Comparison of ENCODE assay signal across 12 mouse cellular contexts in the genomic region with DNA sequence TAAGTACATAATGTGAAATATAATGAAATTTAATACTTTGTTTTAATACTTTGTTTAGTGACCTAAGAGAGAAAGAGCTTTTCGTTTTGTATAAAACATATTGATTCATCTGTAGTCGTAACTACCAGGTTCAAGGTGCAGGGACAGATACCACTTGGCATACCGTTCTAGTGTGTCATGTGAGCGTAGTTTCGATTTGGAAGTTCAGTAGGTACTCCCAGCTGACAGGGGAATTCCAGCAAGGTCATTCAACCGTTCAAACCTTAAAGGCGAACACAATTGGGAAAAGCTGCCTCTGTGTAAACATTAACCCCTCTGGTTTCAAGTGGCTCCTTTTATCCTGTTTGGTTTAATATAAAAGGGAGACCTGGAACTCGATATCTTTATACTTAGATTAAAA. TPM values are rescaled to one million over a fixed set of nuclear protein-coding genes. Genes with fewer than 3 reads are reported as not detected.
DNase-seq lines count a peak whose midpoint lies in the region; ATAC-seq and TF ChIP-seq lines count a peak whose summit lies in the region.
"Had no signal": no experiment of that assay in that cellular context is flagged by ENCODE, and none has a peak within 500 bp of the region (broad histone marks: within the 10 kb centered on the region; RNA-seq: fewer than 3 reads in every experiment).

No protein-coding gene starts in this region.

- no peaks in the 10 kb centered on the region for H3K79me2 ChIP-seq in heart, adult 2 months (replicated peaks; ENCODE audit: control insufficient read depth, insufficient read depth, low read length)

- no peaks in the 10 kb centered on the region for H3K9me3 ChIP-seq in liver, embryonic 15.5 days (replicated peaks)
- no peaks in the 10 kb centered on the region for H3K9me3 ChIP-seq in forebrain, postnatal 0 days (ENCODE audit: low read length)

- H3K27me3 ChIP-seq in heart, adult 2 months (ENCODE audit: control insufficient read depth, insufficient read depth, low read length): no peaks in the 10 kb centered on the region
- no peaks in the 10 kb centered on the region for H3K27me3 ChIP-seq in Patski
- no peaks in the 10 kb centered on the region for H3K27me3 ChIP-seq in liver, embryonic 15.5 days
- H3K27me3 ChIP-seq in forebrain, postnatal 0 days (ENCODE audit: insufficient read depth, low read length): no peaks in the 10 kb centered on the region

- H3K4me2 ChIP-seq in liver, embryonic 15.5 days: no peak overlapping the region
- no peak overlapping the region for H3K4me2 ChIP-seq in forebrain, postnatal 0 days (ENCODE audit: low read depth)

- CTCF ChIA-PET in Patski (lab: Charles Lee): interaction anchor here (1.0 to 1.4 kb wide), 3 partner anchors 9 to 18 kb away, joined by 3 to 4 read pairs (median 3); no protein-coding TSS in a partner anchor

- H3K4me3 ChIP-seq in heart, adult 2 months: no peak overlapping the region
- H3K4me3 ChIP-seq in liver, embryonic 15.5 days (replicated peaks): no peak overlapping the region
- H3K4me3 ChIP-seq in forebrain, postnatal 0 days (ENCODE audit: low read depth, low read length): no peak overlapping the region
- H3K4me3 ChIP-seq: erythroblast, embryonic 14.5 days had no signal

- no peak for TF ChIP-seq CTCF in heart, adult 2 months (IDR thresholded peaks at IDR 0.05)
- no peak for TF ChIP-seq CTCF in Patski (IDR thresholded peaks at IDR 0.05)
- TF ChIP-seq CTCF in forebrain, postnatal 0 days (IDR thresholded peaks at IDR 0.05; ENCODE audit: low read depth): no peak

- in situ Hi-C loops in Patski (cut with MboI; ENCODE audit: low pct_unique_long_range_greater_than_20kb): loop anchor here (10.0 kb wide), 1 partner anchor 324 kb away; no protein-coding TSS in a partner anchor

- 32% methylated on average over 8 of the region's 8 CpGs for WGBS in heart, adult 2 months
- 55% methylated on average over 8 of the region's 8 CpGs for WGBS in liver, embryonic 15.5 days (ENCODE audit: insufficient replicate concordance)
- 60% methylated on average over 8 of the region's 8 CpGs for WGBS in forebrain, postnatal 0 days

- peaks cover 2% of the 10 kb centered on the region for H3K4me1 ChIP-seq in heart, adult 2 months (ENCODE audit: control insufficient read depth, insufficient read depth, low read length)
- H3K4me1 ChIP-seq in liver, embryonic 15.5 days (replicated peaks): peaks cover 14% of the 10 kb centered on the region
- no peaks in the 10 kb centered on the region for H3K4me1 ChIP-seq in forebrain, postnatal 0 days (ENCODE audit: insufficient read depth)

- H3K27ac ChIP-seq in heart, adult 2 months: peak overlapping the region; percentile 45
- H3K27ac ChIP-seq in liver, embryonic 15.5 days (replicated peaks): no peak overlapping the region
- H3K27ac ChIP-seq in forebrain, postnatal 0 days (ENCODE audit: low read depth, low read length): no peak overlapping the region
- H3K27ac ChIP-seq: macrophage had no signal

- TF ChIP-seq POLR2A in heart, adult 2 months (IDR thresholded peaks at IDR 0.05; ENCODE audit: insufficient read depth, low read depth, low read length): no peak

- POLR2A ChIA-PET in Patski (lab: Charles Lee): no interaction called here

- intact Hi-C loops in heart, adult 2 months (cut with DNase I): no loop called here
- intact Hi-C loops in heart, postnatal 36 days (cut with DNase I): no loop called here
- intact Hi-C loops in left cerebral cortex, postnatal 14 days (cut with DNase I): no loop called here

- ATAC-seq in Patski: peak; percentile 75
- ATAC-seq in liver, embryonic 15.5 days (ENCODE audit: insufficient read depth): peak; percentile 78
- no peak for ATAC-seq in cerebellum, adult (ENCODE audit: insufficient number of reproducible peaks, low FRiP score, low TSS enrichment)
- no peak for ATAC-seq in forebrain, postnatal 0 days

- H3K36me3 ChIP-seq in heart, adult 2 months (ENCODE audit: control insufficient read depth, insufficient read depth, low read length): no peaks in the 10 kb centered on the region
- no peaks in the 10 kb centered on the region for H3K36me3 ChIP-seq in liver, embryonic 15.5 days (replicated peaks)
- H3K36me3 ChIP-seq in forebrain, postnatal 0 days (ENCODE audit: insufficient read depth): no peaks in the 10 kb centered on the region

- no peak for DNase-seq in heart, adult 2 months
- no peak for DNase-seq in heart, postnatal 36 days
- DNase-seq in Patski (ENCODE audit: low read depth, low spot score): no peak
- DNase-seq in kidney, adult 18-20 months: peak; percentile 61
- DNase-seq in left cerebral cortex, postnatal 14 days (ENCODE audit: low spot score in 2 of 2): no peak
- DNase-seq in forebrain, postnatal 0 days: no peak
- DNase-seq: cerebellum, adult 18-20 months; thymus, adult 18-20 months had no signal

- TF ChIP-seq EP300 in heart, adult 2 months (IDR thresholded peaks at IDR 0.05; ENCODE audit: insufficient read depth, low read depth, low read length): no peak

- no peak overlapping the region for H3K9ac ChIP-seq in heart, adult 2 months (ENCODE audit: low read depth, low read length)
- H3K9ac ChIP-seq in liver, embryonic 15.5 days: no peak overlapping the region
- H3K9ac ChIP-seq in forebrain, postnatal 0 days: no peak overlapping the region

RNA-seq across cellular contexts. Expression of gene Map3k13, which starts 24.5 kb away (rescaled TPM):
- under 1 TPM; 0.96 to 0.97 TPM for total RNA-seq in heart, adult 2 months (2021)
- polyA plus RNA-seq in heart, adult 2 months (2012; rRNA removed): 0.62 and 1.1 TPM in 2 replicates
- total RNA-seq in heart, postnatal 36 days (2021): 1 to 10 TPM in 1 of 2 experiments, under 1 TPM in 1; 0.76 to 1.2 TPM
- 0.83 TPM for polyA plus RNA-seq in Patski (2021)
- polyA plus RNA-seq in liver, embryonic 15.5 days (2015; fragmentation: Nextera tagmentation; extraction: Ambion mirVana): 0.38 and 0.53 TPM in 2 replicates
- total RNA-seq in left cerebral cortex, postnatal 14 days (2021): 10 to 100 TPM; 13.0 to 13.5 TPM
- 7.0 and 8.7 TPM in 2 replicates for total RNA-seq in forebrain, postnatal 0 days (2014; rRNA removed)
- polyA plus RNA-seq in forebrain, postnatal 0 days (2015; fragmentation: Nextera tagmentation; extraction: Ambion mirVana): 1.3 and 3.0 TPM in 2 replicates

RNA-seq across cellular contexts. Expression of gene Ehhadh, which starts 31.0 kb away (rescaled TPM):
- 10 to 100 TPM; 13.6 to 16.9 TPM for total RNA-seq in heart, adult 2 months (2021)
- polyA plus RNA-seq in heart, adult 2 months (2012; rRNA removed): 6.6 and 10.7 TPM in 2 replicates
- 10 to 100 TPM; 17.1 to 21.8 TPM for total RNA-seq in heart, postnatal 36 days (2021)
- polyA plus RNA-seq in Patski (2021): 0.08 TPM
- polyA plus RNA-seq in liver, embryonic 15.5 days (2015; fragmentation: Nextera tagmentation; extraction: Ambion mirVana): 10.5 and 11.3 TPM in 2 replicates
- total RNA-seq in left cerebral cortex, postnatal 14 days (2021): 1 to 10 TPM; 1.3 to 1.4 TPM
- 1.6 and 1.9 TPM in 2 replicates for total RNA-seq in forebrain, postnatal 0 days (2014; rRNA removed)
- polyA plus RNA-seq in forebrain, postnatal 0 days (2015; fragmentation: Nextera tagmentation; extraction: Ambion mirVana): 1.3 and 1.4 TPM in 2 replicates

Comparison
In these comparisons a context has a peak if more than half of its experiments do, and no peak if none do; other contexts are left out.
1. ATAC-seq: peak in Patski (single experiment) and liver, embryonic 15.5 days (single experiment); none in cerebellum, adult (single experiment) and forebrain, postnatal 0 days (single experiment).